ENCODE assay signal across 9 mouse cellular contexts in the genomic region with DNA sequence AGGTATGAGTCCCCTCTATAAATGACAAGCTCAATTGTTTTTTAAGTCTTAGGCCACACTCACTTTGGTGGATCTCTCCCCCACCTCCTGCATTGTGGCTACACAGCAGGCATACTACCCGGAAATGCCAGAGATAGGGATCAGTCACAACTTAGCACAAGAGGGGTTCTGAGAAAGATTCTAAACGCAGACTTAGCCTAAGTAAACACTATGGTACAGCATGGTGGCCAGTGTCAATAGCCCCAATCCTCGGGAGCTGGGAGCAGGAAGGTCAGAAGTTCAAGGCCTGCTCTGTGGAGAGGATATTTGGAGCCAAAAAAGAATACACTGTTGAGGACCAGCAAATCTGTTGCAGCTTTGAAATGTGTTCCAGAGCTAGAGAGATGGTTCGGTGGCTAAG. TPM values are rescaled to one million over a fixed set of nuclear protein-coding genes. Genes with fewer than 3 reads are reported as not detected.
DNase-seq lines count a peak whose midpoint lies in the region; ATAC-seq and TF ChIP-seq lines count a peak whose summit lies in the region.
"Had no signal": no experiment of that assay in that cellular context is flagged by ENCODE, and none has a peak within 500 bp of the region (broad histone marks: within the 10 kb centered on the region; RNA-seq: fewer than 3 reads in every experiment).

No protein-coding gene starts in this region.

- no peak for ATAC-seq in heart, embryonic 11.5 days (replicated peaks; ENCODE audit: insufficient number of reproducible peaks, low FRiP score, low TSS enrichment)
- no peak for ATAC-seq in heart, embryonic 16.5 days (replicated peaks; ENCODE audit: extremely low read depth, insufficient read depth, low FRiP score)
- ATAC-seq in megakaryocyte-erythroid progenitor cell, adult 5-6 weeks (replicated peaks; ENCODE audit: low FRiP score, low TSS enrichment, poor library complexity, severe bottlenecking) = no peak

- WGBS in heart, embryonic 11.5 days (ENCODE audit: insufficient replicate concordance) = 39% methylated on average over 4 of the region's 4 CpGs
- WGBS in heart, embryonic 16.5 days = 18% methylated on average over 4 of the region's 4 CpGs
- 50% methylated on average over 4 of the region's 4 CpGs for WGBS in macrophage (ENCODE audit: missing documents)

- H3K27ac ChIP-seq in heart, embryonic 11.5 days (ENCODE audit: low read depth, low read length) = no peak overlapping the region
- H3K27ac ChIP-seq in heart, embryonic 16.5 days (ENCODE audit: low read length) = peak overlapping the region; percentile 21; the same call in 1 of the 2 replicates
- H3K27ac ChIP-seq in macrophage = peak overlapping the region; percentile 64

- H3K4me3 ChIP-seq in heart, embryonic 11.5 days (ENCODE audit: low read depth, low read length) = peak overlapping the region; percentile 97; the same call in 1 of the 2 replicates
- H3K4me3 ChIP-seq in E14TG2a.4 (replicated peaks; ENCODE audit: low read length) (peak overlapping the region; percentile 97), macrophage (ENCODE audit: inconsistent target) (peak overlapping the region; percentile 96)
- peak overlapping the region; percentile 99 for H3K4me3 ChIP-seq in heart, embryonic 16.5 days (ENCODE audit: low read length)

- peaks cover 19% of the 10 kb centered on the region for H3K4me1 ChIP-seq in heart, embryonic 11.5 days (ENCODE audit: control insufficient read depth, insufficient read depth, low read length)
- H3K4me1 ChIP-seq in E14TG2a.4 (replicated peaks; ENCODE audit: low read depth, low read length) = peaks cover 40% of the 10 kb centered on the region
- peaks cover 28% of the 10 kb centered on the region for H3K4me1 ChIP-seq in heart, embryonic 16.5 days (ENCODE audit: control insufficient read depth, insufficient read depth, low read length)

- H3K9me3 ChIP-seq in heart, embryonic 11.5 days (replicated peaks; ENCODE audit: control insufficient read depth, low read length) = no peaks in the 10 kb centered on the region
- no peaks in the 10 kb centered on the region for H3K9me3 ChIP-seq in E14TG2a.4 (ENCODE audit: low read length)
- H3K9me3 ChIP-seq in heart, embryonic 16.5 days (replicated peaks; ENCODE audit: control insufficient read depth, low read length) = no peaks in the 10 kb centered on the region

- no peak for DNase-seq in heart, adult 9 months (ENCODE audit: low spot score in 2 of 2)
- no peak for DNase-seq in adrenal gland, postnatal 14 days
- no peak for DNase-seq in layer of hippocampus, adult 9-11 months
- DNase-seq: gastrocnemius, postnatal 10 days had no signal

- H3K4me2 ChIP-seq in heart, embryonic 11.5 days = peak overlapping the region; percentile 91
- H3K4me2 ChIP-seq in heart, embryonic 16.5 days (ENCODE audit: low read depth, low read length) = peak overlapping the region; percentile 76

- H3K79me2 ChIP-seq in macrophage (ENCODE audit: inconsistent target) = peaks cover 71% of the 10 kb centered on the region

- TF ChIP-seq CTCF in E14TG2a.4 (conservative IDR thresholded peaks at IDR 0.05; ENCODE audit: low read length) = no peak

- H3K27me3 ChIP-seq in heart, embryonic 11.5 days (ENCODE audit: control insufficient read depth, insufficient read depth, low read length) = no peaks in the 10 kb centered on the region
- H3K27me3 ChIP-seq in E14TG2a.4 (ENCODE audit: insufficient read depth, low read length) = no peaks in the 10 kb centered on the region
- no peaks in the 10 kb centered on the region for H3K27me3 ChIP-seq in heart, embryonic 16.5 days (ENCODE audit: control insufficient read depth, insufficient read depth, low read length)

- H3K36me3 ChIP-seq in heart, embryonic 11.5 days (ENCODE audit: control insufficient read depth, insufficient read depth, low read length) = no peaks in the 10 kb centered on the region; the same call in 1 of the 2 replicates
- H3K36me3 ChIP-seq in E14TG2a.4 (ENCODE audit: insufficient read depth, low read length) = peaks cover 43% of the 10 kb centered on the region
- H3K36me3 ChIP-seq in heart, embryonic 16.5 days (ENCODE audit: control insufficient read depth, insufficient read depth) = peaks cover 8% of the 10 kb centered on the region; the same call in 1 of the 2 replicates
- H3K36me3 ChIP-seq in macrophage (ENCODE audit: inconsistent target) = 0 out of 2 replicates have a peak, but pooled peaks cover 2% of the 10 kb centered on the region

- peak overlapping the region; percentile 96 for H3K9ac ChIP-seq in heart, embryonic 11.5 days (ENCODE audit: low read depth, low read length)
- H3K9ac ChIP-seq in heart, embryonic 16.5 days (ENCODE audit: low read length) = peak overlapping the region; percentile 96

RNA-seq across cellular contexts. Expression of gene Retreg3, which starts 1.6 kb away (rescaled TPM):
- 5.5 and 9.2 TPM in 2 replicates for polyA plus RNA-seq in heart, embryonic 11.5 days (2014; fragmentation: Nextera tagmentation; extraction: Ambion mirVana)
- 14.5 and 14.9 TPM in 2 replicates for polyA plus RNA-seq in heart, embryonic 16.5 days (2015; fragmentation: Nextera tagmentation; extraction: Ambion mirVana)
- total RNA-seq in macrophage (2018; cell fraction: chromatin; rRNA removed) = 10 to 100 TPM in 24 of 26 experiments, 1 to 10 TPM in 2; 9.4 to 45.9 (median 27.7) TPM
- 10 to 100 TPM; 38.7 to 73.9 (median 62.2) TPM for total RNA-seq in macrophage (2018; cell fraction: cytosol; rRNA removed)
- 10 to 100 TPM; 19.5 to 79.0 (median 54.6) TPM for total RNA-seq in macrophage (2018; cell fraction: nucleus; rRNA removed)
- polyA plus RNA-seq in macrophage (2018) = 38.2 to 59.4 TPM (median 44.0 TPM) in 3 replicates
- 53.7 and 56.0 TPM in 2 replicates for total RNA-seq in adrenal gland, postnatal 14 days (2021)
- 17.0 and 20.6 TPM in 2 replicates for total RNA-seq in megakaryocyte-erythroid progenitor cell, adult 5-6 weeks (2014; fragmentation: Nextera tagmentation)
- total RNA-seq in megakaryocyte-erythroid progenitor cell, adult 5-6 weeks (2017) = 29.3 and 36.7 TPM in 2 replicates

RNA-seq across cellular contexts. Expression of gene Tubg1, which starts 1.6 kb away (rescaled TPM):
- polyA plus RNA-seq in heart, embryonic 11.5 days (2014; fragmentation: Nextera tagmentation; extraction: Ambion mirVana) = 82.1 and 83.5 TPM in 2 replicates
- 70.9 and 72.6 TPM in 2 replicates for polyA plus RNA-seq in heart, embryonic 16.5 days (2015; fragmentation: Nextera tagmentation; extraction: Ambion mirVana)
- 1 to 10 TPM in 17 of 26 experiments, under 1 TPM in 8, not detected in 1; 0.50 to 8.3 (median 2.8) TPM for total RNA-seq in macrophage (2018; cell fraction: chromatin; rRNA removed)
- 10 to 100 TPM in 19 of 26 experiments, 1 to 10 TPM in 7; 5.5 to 19.4 (median 11.8) TPM for total RNA-seq in macrophage (2018; cell fraction: cytosol; rRNA removed)
- 1 to 10 TPM; 1.0 to 9.5 (median 3.0) TPM for total RNA-seq in macrophage (2018; cell fraction: nucleus; rRNA removed)
- polyA plus RNA-seq in macrophage (2018) = 10.9 to 24.7 TPM (median 23.0 TPM) in 3 replicates
- total RNA-seq in adrenal gland, postnatal 14 days (2021) = 45.9 and 48.6 TPM in 2 replicates
- 51.9 and 55.2 TPM in 2 replicates for total RNA-seq in megakaryocyte-erythroid progenitor cell, adult 5-6 weeks (2014; fragmentation: Nextera tagmentation)
- 28.7 and 42.7 TPM in 2 replicates for total RNA-seq in megakaryocyte-erythroid progenitor cell, adult 5-6 weeks (2017)

RNA-seq across cellular contexts. Expression of gene Psmc3ip, which starts 22.9 kb away (rescaled TPM):
- polyA plus RNA-seq in heart, embryonic 11.5 days (2014; fragmentation: Nextera tagmentation; extraction: Ambion mirVana) = 23.1 and 27.5 TPM in 2 replicates
- 22.6 and 25.7 TPM in 2 replicates for polyA plus RNA-seq in heart, embryonic 16.5 days (2015; fragmentation: Nextera tagmentation; extraction: Ambion mirVana)
- total RNA-seq in macrophage (2018; cell fraction: chromatin; rRNA removed) = 1 to 10 TPM in 19 of 26 experiments, under 1 TPM in 5, not detected in 2; 0.49 to 4.5 (median 2.4) TPM
- 1 to 10 TPM in 22 of 26 experiments, under 1 TPM in 4; 0.62 to 3.1 (median 1.5) TPM for total RNA-seq in macrophage (2018; cell fraction: cytosol; rRNA removed)
- 1 to 10 TPM in 11 of 26 experiments, under 1 TPM in 11, not detected in 4; 0.49 to 9.9 (median 1.0) TPM for total RNA-seq in macrophage (2018; cell fraction: nucleus; rRNA removed)
- polyA plus RNA-seq in macrophage (2018) = 0.90 to 14.7 TPM (median 3.7 TPM) in 3 replicates
- total RNA-seq in adrenal gland, postnatal 14 days (2021) = 6.6 and 8.8 TPM in 2 replicates
- total RNA-seq in megakaryocyte-erythroid progenitor cell, adult 5-6 weeks (2014; fragmentation: Nextera tagmentation) = 26.2 and 65.9 TPM in 2 replicates
- 38.0 and 79.3 TPM in 2 replicates for total RNA-seq in megakaryocyte-erythroid progenitor cell, adult 5-6 weeks (2017)

RNA-seq across cellular contexts. Expression of gene Mlx, which starts 31.0 kb away (rescaled TPM):
- 34.5 and 36.0 TPM in 2 replicates for polyA plus RNA-seq in heart, embryonic 11.5 days (2014; fragmentation: Nextera tagmentation; extraction: Ambion mirVana)
- polyA plus RNA-seq in heart, embryonic 16.5 days (2015; fragmentation: Nextera tagmentation; extraction: Ambion mirVana) = 38.6 and 41.7 TPM in 2 replicates
- total RNA-seq in macrophage (2018; cell fraction: chromatin; rRNA removed) = 10 to 100 TPM in 14 of 26 experiments, 1 to 10 TPM in 12; 1.7 to 29.3 (median 11.5) TPM
- total RNA-seq in macrophage (2018; cell fraction: cytosol; rRNA removed) = 10 to 100 TPM; 22.4 to 58.9 (median 42.9) TPM
- total RNA-seq in macrophage (2018; cell fraction: nucleus; rRNA removed) = 10 to 100 TPM in 21 of 26 experiments, 1 to 10 TPM in 5; 6.4 to 56.4 (median 22.1) TPM
- polyA plus RNA-seq in macrophage (2018) = 33.1 to 44.4 TPM (median 37.3 TPM) in 3 replicates
- total RNA-seq in adrenal gland, postnatal 14 days (2021) = 39.8 and 45.9 TPM in 2 replicates
- total RNA-seq in megakaryocyte-erythroid progenitor cell, adult 5-6 weeks (2014; fragmentation: Nextera tagmentation) = 46.8 and 53.3 TPM in 2 replicates
- total RNA-seq in megakaryocyte-erythroid progenitor cell, adult 5-6 weeks (2017) = 34.5 and 74.8 TPM in 2 replicates

RNA-seq across cellular contexts. Expression of gene Coasy, which starts 35.7 kb away (rescaled TPM):
- 29.6 and 34.3 TPM in 2 replicates for polyA plus RNA-seq in heart, embryonic 11.5 days (2014; fragmentation: Nextera tagmentation; extraction: Ambion mirVana)
- polyA plus RNA-seq in heart, embryonic 16.5 days (2015; fragmentation: Nextera tagmentation; extraction: Ambion mirVana) = 29.9 and 30.0 TPM in 2 replicates
- total RNA-seq in macrophage (2018; cell fraction: chromatin; rRNA removed) = 10 to 100 TPM in 17 of 26 experiments, 1 to 10 TPM in 9; 2.1 to 38.3 (median 14.5) TPM
- 10 to 100 TPM; 10.3 to 24.7 (median 18.6) TPM for total RNA-seq in macrophage (2018; cell fraction: cytosol; rRNA removed)
- total RNA-seq in macrophage (2018; cell fraction: nucleus; rRNA removed) = 10 to 100 TPM in 18 of 26 experiments, 1 to 10 TPM in 8; 4.7 to 27.9 (median 13.6) TPM
- polyA plus RNA-seq in macrophage (2018) = 18.6 to 23.1 TPM (median 19.3 TPM) in 3 replicates
- 87.7 and 97.6 TPM in 2 replicates for total RNA-seq in adrenal gland, postnatal 14 days (2021)
- 27.3 and 30.7 TPM in 2 replicates for total RNA-seq in megakaryocyte-erythroid progenitor cell, adult 5-6 weeks (2014; fragmentation: Nextera tagmentation)
- 15.1 and 17.2 TPM in 2 replicates for total RNA-seq in megakaryocyte-erythroid progenitor cell, adult 5-6 weeks (2017)
